Mouse (Mus musculus): ENCODE measurements around the gene Pecam1. TPM values are rescaled to one million over a fixed set of nuclear protein-coding genes. Genes with fewer than 3 reads are reported as not detected.

The Pecam1 gene
- total and polyA plus RNA-seq, 2 experiments from 2014 or later = 9.8 to 17.5 TPM

GRCm38 (mm10) chr11:106780590-106781220 lies 30.3 kb upstream of the Pecam1 start:
- Histone ChIP-seq H3K9ac (replicated peaks; ENCODE audit: low read length, poor library complexity, severe bottlenecking) (no peak overlapping the region), H3K4me2 (ENCODE audit: low read depth, low read length, poor library complexity, severe bottlenecking) (no peak overlapping the region), H3K36me3 (ENCODE audit: insufficient read depth, low read length) (peaks cover 22% of the 10 kb centered on the region), H3K27ac (ENCODE audit: low read depth, low read length) (no peak overlapping the region), H3K9me3 (ENCODE audit: low read length) (no peaks in the 10 kb centered on the region), H3K4me1 (ENCODE audit: insufficient read depth, low read length) (peaks cover under 1% of the 10 kb centered on the region; the same call in 1 of the 2 replicates), H3K27me3 (ENCODE audit: insufficient read depth, low read length) (no peaks in the 10 kb centered on the region), H3K4me3 (ENCODE audit: low read depth, low read length) (no peak overlapping the region)
- 78% methylated on average over 6 of the region's 6 CpGs for WGBS
- ATAC-seq (ENCODE audit: low FRiP score) (no peak), DNase-seq (ENCODE audit: low spot score) (no peak)
- no peak for TF ChIP-seq CTCF (IDR thresholded peaks at IDR 0.05)

GRCm38 (mm10) chr11:106780089-106780425 lies 29.6 kb upstream of the Pecam1 start:
- no peak for DNase-seq (ENCODE audit: low spot score)
- Histone ChIP-seq H3K9ac (replicated peaks; ENCODE audit: low read length, poor library complexity, severe bottlenecking) (no peak overlapping the region), H3K4me2 (ENCODE audit: low read depth, low read length, poor library complexity, severe bottlenecking) (no peak overlapping the region), H3K36me3 (ENCODE audit: insufficient read depth, low read length) (peaks cover 25% of the 10 kb centered on the region), H3K27ac (ENCODE audit: low read depth, low read length) (0 out of 2 replicates have a peak overlapping the region, but pooled peaks have one; percentile 83), H3K9me3 (ENCODE audit: low read length) (no peaks in the 10 kb centered on the region), H3K27me3 (ENCODE audit: insufficient read depth, low read length) (no peaks in the 10 kb centered on the region), H3K4me1 (ENCODE audit: insufficient read depth, low read length) (no peaks in the 10 kb centered on the region), H3K4me3 (ENCODE audit: low read depth, low read length) (no peak overlapping the region)
- no peak for TF ChIP-seq CTCF (IDR thresholded peaks at IDR 0.05)
- WGBS = 60% methylated on average over 4 of the region's 4 CpGs
- no peak; the same call in 1 of the 2 replicates for ATAC-seq (ENCODE audit: low FRiP score)

- peaks cover 29% of the 10 kb centered on the region for H3K36me3 ChIP-seq (ENCODE audit: insufficient read depth, low read length)
- peak; percentile 98 for ATAC-seq (ENCODE audit: low FRiP score)
- no peaks in the 10 kb centered on the region for H3K4me1 ChIP-seq (ENCODE audit: insufficient read depth, low read length)
- H3K27me3 ChIP-seq (ENCODE audit: insufficient read depth, low read length) = no peaks in the 10 kb centered on the region
- DNase-seq (ENCODE audit: low spot score) = peak; percentile 96
- peak within 1 kb of the TSS; percentile 83 for H3K4me2 ChIP-seq (ENCODE audit: low read depth, low read length, poor library complexity, severe bottlenecking)
- TF ChIP-seq CTCF (IDR thresholded peaks at IDR 0.05) = no peak
- H3K9me3 ChIP-seq (ENCODE audit: low read length) = no peaks in the 10 kb centered on the region
- WGBS = 2% methylated on average over 30 of the region's 30 CpGs
- H3K27ac ChIP-seq (ENCODE audit: low read depth, low read length) = peak within 1 kb of the TSS; percentile 83
- peak within 1 kb of the TSS; percentile 75 for H3K4me3 ChIP-seq (ENCODE audit: low read depth, low read length)
- peak within 1 kb of the TSS; percentile 74 for H3K9ac ChIP-seq (replicated peaks; ENCODE audit: low read length, poor library complexity, severe bottlenecking)
Observed at GRCm38 (mm10) chr11:106779388-106780088, 29.1 kb upstream of the Pecam1 start, which contains the start of gene Polg2. Gene Polg2, minus strand, starts transcription at chr11:106779537.

GRCm38 (mm10) chr11:106778589-106779387 lies 28.4 kb upstream of the Pecam1 start:
- Histone ChIP-seq H3K4me1 (ENCODE audit: insufficient read depth, low read length) (no peaks in the 10 kb centered on the region), H3K4me2 (ENCODE audit: low read depth, low read length, poor library complexity, severe bottlenecking) (peak overlapping the region; percentile 83), H3K27ac (ENCODE audit: low read depth, low read length) (peak overlapping the region; percentile 83), H3K9ac (replicated peaks; ENCODE audit: low read length, poor library complexity, severe bottlenecking) (peak overlapping the region; percentile 74), H3K9me3 (ENCODE audit: low read length) (no peaks in the 10 kb centered on the region), H3K4me3 (ENCODE audit: low read depth, low read length) (peak overlapping the region; percentile 75), H3K27me3 (ENCODE audit: insufficient read depth, low read length) (no peaks in the 10 kb centered on the region), H3K36me3 (ENCODE audit: insufficient read depth, low read length) (peaks cover 27% of the 10 kb centered on the region)
- TF ChIP-seq CTCF (IDR thresholded peaks at IDR 0.05) = no peak
- no peak for DNase-seq (ENCODE audit: low spot score)
- WGBS = 3% methylated on average over 39 of the region's 39 CpGs
- ATAC-seq (ENCODE audit: low FRiP score) = peak; percentile 76

- no peak for ATAC-seq (ENCODE audit: low FRiP score)
- no peaks in the 10 kb centered on the region for H3K4me1 ChIP-seq (ENCODE audit: insufficient read depth, low read length)
- no peak overlapping the region for H3K9ac ChIP-seq (replicated peaks; ENCODE audit: low read length, poor library complexity, severe bottlenecking)
- DNase-seq (ENCODE audit: low spot score) = no peak
- H3K9me3 ChIP-seq (ENCODE audit: low read length) = no peaks in the 10 kb centered on the region
- no peak overlapping the region for H3K4me2 ChIP-seq (ENCODE audit: low read depth, low read length, poor library complexity, severe bottlenecking)
- TF ChIP-seq CTCF (IDR thresholded peaks at IDR 0.05) = no peak
- no peaks in the 10 kb centered on the region for H3K27me3 ChIP-seq (ENCODE audit: insufficient read depth, low read length)
- H3K27ac ChIP-seq (ENCODE audit: low read depth, low read length) = no peak overlapping the region
- peaks cover 25% of the 10 kb centered on the region for H3K36me3 ChIP-seq (ENCODE audit: insufficient read depth, low read length)
- WGBS = 91% methylated on average over 7 of the region's 7 CpGs
- no peak overlapping the region for H3K4me3 ChIP-seq (ENCODE audit: low read depth, low read length)
Observed at GRCm38 (mm10) chr11:106778132-106778531, 27.7 kb upstream of the Pecam1 start.

Data from midbrain, postnatal 0 days (tissue).